Mouse (Mus musculus): ENCODE measurements at regions not wholly inside any gene's neighbourhood (a gene's known extent, or its start where the extent isn't known, plus 50 kb on each side); places are given as distances from the start of the nearest gene placed in this dataset.
A peak's percentile ranks its signal among the peaks of the same experiment; 100 is the strongest.

GRCm38 (mm10) chr9:63816540-63816939 lies 58.7 kb upstream of the Smad3 start:
- TF ChIP-seq CTCF (IDR thresholded peaks at IDR 0.05; ENCODE audit: low read depth, low read length) (peak; percentile 60), POLR2A (IDR thresholded peaks at IDR 0.05; ENCODE audit: borderline replicate concordance, low read depth, low read length) (no peak)

Measured in bone marrow macrophage, adult 2 months (primary cell).